Mouse (Mus musculus): ENCODE measurements at regions not wholly inside any gene's neighbourhood (a gene's known extent, or its start where the extent isn't known, plus 50 kb on each side); places are given as distances from the start of the nearest gene placed in this dataset.

GRCm38 (mm10) chr8:34727699-34728098, 616.2 kb upstream of the Gm10131 start:
- TF ChIP-seq CTCF (IDR thresholded peaks at IDR 0.05; ENCODE audit: low read depth, low read length) (no peak), POLR2A (IDR thresholded peaks at IDR 0.05; ENCODE audit: borderline replicate concordance, low read depth, low read length) (no peak)
